Mouse (Mus musculus): Measurements from ENCODE around the gene Nlrc5.
"Not testable (repeated sequence)": the region's sequence is repeated elsewhere in the genome, so short reads cannot be mapped to it uniquely, and the experiment has no call there.

Gene Nlrc5

GRCm38 (mm10) chr8:94418017-94418416 is 16.1 kb upstream of the Nlrc5 start:
- in situ Hi-C loops (cut with MboI, MseI), result no loop called here

- in situ Hi-C loops (cut with MboI, MseI), result loop anchor here in 1 of 2 experiments (5.0 kb wide), 1 partner anchor 55 kb away; no protein-coding TSS in a partner anchor
These were observed 11.9 kb upstream of the Nlrc5 start for GRCm38 (mm10) chr8:94422270-94422669.

DNA sequence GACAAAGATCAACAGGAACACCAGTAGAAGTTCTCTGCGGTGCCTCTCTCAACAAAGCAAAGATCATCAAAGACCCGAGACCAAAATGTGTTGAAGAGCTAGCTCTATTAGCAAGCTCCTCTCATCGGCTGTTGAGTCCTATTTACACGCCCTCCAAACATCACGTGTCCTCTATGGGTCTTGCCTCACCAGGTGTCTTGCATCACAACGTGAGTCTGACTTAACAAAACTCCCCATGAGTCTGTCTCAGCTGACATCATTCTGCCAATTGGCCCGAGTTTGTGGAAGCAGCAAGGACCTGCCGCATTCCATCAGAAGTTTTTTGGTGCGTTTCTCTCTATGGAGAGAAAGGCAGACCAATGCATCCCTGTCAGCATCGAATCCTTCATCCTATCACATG is 6.2 kb upstream of the Nlrc5 start:
- in situ Hi-C loops (cut with MboI, MseI), result no loop called here

DNA sequence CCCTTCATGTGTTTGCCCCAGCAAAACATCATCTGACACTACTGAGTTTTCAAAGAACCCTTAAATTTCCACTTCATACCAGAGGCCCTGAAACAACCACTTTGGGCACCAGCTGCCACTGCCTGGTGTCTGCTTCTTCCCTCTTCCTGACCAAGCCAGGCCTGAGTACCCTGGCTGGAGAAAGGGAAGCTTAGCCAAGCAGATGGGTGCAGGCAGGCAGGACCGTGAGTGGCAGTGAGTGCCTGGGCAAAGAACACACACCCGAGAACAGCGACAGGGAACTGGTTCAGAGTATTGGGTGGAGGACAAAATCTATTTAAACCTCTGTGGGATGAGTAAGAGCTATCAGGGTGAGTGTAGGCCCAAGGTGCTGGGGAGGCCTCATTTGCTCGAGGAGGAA is 5.7 kb upstream of the Nlrc5 start:
- in situ Hi-C loops (cut with MboI, MseI), result no loop called here

DNA sequence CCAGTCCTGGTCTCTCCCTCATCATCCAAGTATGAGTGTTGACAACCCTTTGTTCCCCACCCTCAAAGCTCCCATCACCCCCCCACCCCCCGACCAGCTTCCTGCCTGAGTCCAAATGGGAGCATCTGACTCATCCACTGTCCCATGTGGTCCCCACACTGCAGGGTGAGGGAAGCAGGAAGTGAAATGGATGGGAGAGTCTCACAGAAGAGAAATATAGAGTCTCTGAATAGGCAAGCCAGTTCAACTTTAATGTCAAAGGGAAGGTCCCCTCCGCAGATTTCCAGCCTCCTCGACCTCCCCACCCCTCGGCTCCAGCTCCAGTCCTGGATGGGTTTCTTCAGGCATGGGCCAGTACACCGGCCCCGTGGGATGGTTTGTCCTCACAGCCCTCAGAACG is 4.8 kb upstream of the Nlrc5 start:
- in situ Hi-C loops (cut with MboI, MseI), result no loop called here

DNA sequence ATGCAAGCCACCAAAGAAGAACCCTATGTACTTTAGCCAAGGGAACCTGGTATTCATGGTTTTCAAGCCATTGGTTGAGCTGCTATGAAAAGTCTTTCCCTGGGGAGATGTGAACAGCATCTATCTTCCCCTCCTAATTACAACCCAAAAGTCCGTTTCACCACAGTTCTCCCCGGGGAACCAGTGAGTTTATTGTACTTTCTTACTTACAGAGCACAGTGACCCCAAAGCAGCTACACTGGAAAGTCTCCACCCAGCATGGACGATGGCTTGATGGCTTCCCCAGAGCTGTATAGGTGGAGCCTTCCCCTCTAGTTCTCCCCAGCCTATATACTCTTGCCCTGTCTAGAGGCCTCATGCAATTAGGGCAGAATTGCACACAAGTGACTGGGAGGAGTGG is 1.9 kb upstream of the Nlrc5 start:
- in situ Hi-C loops (cut with MboI, MseI), result no loop called here

- in situ Hi-C loops (cut with MboI, MseI), result no loop called here
These were observed 802 bp downstream of the Nlrc5 start for GRCm38 (mm10) chr8:94434958-94435357.

DNA sequence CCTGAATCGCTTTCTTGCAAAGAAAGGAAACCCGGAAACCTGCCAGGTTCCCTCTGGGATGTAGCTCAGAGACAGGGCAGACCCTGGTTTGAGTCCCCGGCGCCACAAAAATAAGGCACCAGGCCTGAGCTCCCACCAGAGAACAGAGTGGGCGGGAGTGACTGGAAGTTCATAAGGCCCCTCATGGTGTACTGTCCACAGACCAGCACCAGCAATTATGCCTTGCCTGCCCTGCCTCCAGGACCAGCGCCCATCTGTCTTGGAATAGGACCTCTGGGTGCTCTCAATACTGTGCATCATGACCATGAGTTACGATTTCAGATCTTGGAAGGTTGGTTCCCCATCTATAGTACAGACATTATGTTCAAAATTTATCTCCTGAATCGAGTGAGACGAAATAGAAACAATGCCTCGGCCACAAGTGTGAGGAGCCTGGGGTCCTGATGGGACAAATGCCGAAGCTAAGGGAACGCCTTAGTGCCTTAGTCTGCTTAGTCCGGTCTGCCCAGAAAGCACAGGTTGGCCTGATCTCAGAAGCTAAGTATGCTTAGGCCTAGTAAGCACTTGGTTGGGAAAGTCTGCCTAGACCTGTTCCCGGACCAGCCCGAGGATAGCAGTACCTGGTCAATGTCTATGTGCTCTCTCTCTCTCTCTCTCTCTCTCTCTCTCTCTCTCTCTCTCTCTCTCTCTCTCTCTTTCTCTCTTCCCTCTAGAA is 1.4 kb downstream of the Nlrc5 start:
- in situ Hi-C loops (cut with MboI, MseI), result no loop called here

DNA sequence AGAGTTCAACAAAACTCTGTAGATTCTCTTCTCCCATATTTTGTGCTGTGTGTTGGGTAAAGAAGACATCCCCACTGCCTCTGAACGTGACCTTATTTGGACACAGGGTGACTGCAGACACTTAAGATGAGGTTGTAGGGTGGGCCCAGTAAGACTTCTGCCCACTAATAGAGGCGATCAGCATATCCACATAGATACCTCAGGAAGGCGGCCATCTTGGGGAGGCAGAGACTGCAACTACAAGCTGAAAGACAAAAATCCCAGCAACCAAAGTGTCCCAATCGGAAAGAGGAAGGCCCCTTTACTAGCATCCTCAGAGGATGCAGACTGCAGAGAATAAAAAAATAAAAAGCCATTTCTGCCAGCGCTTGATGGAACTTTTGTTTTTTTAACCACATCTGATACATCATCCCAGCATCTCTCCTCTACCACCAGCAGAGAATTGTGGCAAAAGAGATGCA is 2.0 kb downstream of the Nlrc5 start:
- in situ Hi-C loops (cut with MboI, MseI), result no loop called here

DNA sequence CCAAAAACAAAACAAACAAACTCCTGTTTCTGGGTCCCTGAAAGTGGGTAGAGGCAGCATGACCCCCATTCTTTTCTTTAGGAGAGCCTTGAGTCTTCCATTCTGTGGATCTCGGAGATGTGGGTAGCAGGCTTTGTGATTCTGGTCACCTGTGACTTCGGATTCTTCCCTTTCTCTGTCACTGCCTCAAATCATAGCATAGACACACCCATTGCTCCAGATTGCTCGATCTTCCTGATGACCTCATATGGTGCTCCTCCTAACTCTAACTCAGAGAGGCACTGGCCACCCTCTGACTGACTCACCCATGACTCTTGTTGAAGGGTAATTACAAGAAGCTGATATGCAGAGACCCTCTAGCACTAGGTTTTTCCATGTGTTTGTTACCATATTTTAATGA is 2.7 kb downstream of the Nlrc5 start:
- in situ Hi-C loops (cut with MboI, MseI), result no loop called here

DNA sequence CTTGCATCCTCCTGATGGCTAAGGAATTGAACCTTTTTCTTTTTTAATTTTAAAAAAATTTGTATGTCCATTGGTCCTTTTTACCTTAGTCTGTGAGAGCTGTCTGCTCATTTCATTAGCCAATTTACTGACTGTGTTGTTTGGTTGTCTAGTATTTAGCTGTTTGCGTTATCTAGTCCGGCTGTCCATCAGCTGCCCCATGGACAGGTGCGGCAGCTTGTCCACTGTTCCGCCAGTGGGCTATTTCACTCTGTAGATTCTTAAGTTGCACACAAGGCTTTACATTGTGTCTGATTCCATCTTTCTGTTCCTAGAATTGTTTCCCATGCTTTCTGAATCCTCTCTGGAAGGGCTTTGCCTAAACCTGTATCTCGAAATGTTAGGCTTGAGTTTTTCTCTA is 4.5 kb downstream of the Nlrc5 start:
- in situ Hi-C loops (cut with MboI, MseI), result no loop called here

DNA sequence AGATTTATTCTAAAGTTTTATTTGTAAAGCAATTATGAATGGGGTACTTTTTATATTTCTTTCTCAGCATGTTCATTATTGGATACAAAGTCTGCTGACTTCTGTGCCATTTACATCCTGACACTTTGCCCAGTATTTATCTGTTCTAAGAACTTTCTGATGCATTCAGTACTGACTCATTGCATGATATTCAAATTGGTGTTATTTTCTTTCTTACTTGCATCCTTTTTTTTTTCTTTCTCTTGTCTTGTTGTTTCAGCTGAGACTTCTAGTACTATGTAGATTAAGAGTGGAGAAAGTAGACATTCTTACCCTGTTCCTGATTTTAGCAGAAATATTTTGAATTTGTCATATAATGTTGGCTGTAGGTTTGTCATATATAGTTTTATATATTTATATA is 5.5 kb downstream of the Nlrc5 start:
- in situ Hi-C loops (cut with MboI, MseI), result no loop called here

DNA sequence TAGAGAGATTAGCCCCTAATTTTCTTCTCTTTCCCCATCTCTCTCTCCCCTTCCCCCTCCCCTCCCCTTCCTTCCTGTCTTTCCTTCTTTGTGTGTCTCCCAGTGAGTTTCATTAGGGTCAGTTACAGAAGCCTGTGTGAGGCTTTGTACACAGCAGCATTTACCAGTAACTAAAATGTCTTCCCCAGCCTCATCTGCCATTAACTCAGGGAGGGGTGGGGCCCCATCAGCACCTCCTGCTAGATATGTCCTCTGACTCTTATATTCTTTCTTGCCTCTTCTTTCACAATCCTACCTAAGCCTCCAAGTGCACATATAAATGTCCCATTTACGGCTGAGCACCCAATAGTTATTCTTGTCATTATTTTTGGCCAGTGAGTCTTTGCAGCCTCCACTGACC is 6.2 kb downstream of the Nlrc5 start:
- in situ Hi-C loops (cut with MboI, MseI), result no loop called here

DNA sequence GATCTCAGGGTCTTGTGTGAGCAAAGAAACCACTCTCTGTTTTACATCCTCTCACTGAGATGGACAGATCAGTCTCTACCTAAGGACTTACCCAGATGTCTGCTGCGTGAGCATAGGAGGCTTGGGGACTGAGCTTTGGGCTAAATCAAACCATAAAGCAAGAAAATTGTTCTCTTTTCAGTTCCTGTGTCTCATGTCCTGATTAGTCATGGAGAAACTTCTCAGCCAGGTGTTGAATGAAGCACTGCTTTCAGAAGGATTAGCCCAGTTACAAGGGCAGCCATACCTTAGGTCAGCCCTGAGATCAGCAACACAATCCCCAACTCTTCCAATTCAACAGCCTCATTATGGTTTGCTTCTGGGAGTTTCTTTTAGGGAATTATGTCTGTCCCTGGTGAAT is 7.5 kb downstream of the Nlrc5 start:
- in situ Hi-C loops (cut with MboI, MseI), result no loop called here

- in situ Hi-C loops (cut with MboI, MseI), result no loop called here
These were observed 9.0 kb downstream of the Nlrc5 start for GRCm38 (mm10) chr8:94443153-94443552.

- in situ Hi-C loops (cut with MboI, MseI), result no loop called here
These were observed 10.3 kb downstream of the Nlrc5 start for GRCm38 (mm10) chr8:94444480-94444879.

DNA sequence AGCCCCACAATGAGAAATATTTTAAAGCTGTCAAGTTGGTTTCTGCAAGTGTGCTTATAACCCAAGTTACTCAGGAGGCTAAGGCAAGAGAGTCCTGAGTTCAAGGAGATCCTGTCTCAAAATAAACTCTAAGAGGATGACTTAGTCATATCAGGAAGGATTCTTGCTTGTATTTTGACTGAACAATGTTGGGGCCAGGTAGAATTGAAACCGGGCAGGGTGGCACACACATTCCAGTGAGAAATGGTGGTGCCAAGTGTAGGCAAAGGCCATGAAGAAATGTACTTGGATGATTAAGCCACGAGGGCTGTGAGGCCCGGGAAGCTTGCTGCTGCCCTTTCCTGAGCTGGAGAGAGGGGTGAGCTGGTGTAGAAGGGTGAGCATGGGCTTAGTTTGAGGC is 13.0 kb downstream of the Nlrc5 start:
- in situ Hi-C loops (cut with MboI, MseI), result no loop called here

DNA sequence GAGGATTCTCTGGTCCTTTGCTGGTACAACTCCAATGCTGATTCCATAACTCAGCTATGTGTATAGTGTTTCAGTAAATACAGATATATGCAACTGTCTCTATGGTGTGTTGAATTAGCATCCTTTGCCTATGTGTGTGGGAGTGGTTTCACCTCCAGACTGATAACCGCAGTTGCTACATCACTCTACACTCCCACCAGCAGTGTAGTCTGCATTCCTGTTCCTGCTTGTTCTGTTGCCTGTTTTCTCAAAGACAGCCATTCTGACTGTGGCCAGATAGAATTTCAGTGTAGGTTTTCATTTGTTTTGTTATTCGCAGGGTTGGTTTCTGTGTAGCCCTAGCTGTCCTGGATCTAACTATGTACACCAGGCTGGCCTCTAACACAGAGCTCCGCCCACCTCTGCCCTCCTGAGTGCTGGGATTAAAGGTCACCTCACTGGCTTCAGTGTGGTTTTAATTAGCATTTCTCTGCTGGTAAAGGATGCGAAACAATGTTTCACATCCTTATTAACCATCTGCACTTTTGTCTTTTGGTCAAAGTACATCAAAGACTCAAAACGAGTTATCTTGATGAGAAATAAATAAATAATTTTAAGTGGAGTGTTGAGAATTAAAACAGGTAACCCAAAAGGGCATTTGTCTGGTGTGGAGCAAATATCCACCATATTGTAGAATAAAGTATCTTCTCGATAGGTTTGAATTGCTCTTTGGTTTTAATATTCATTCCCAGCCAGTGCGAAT is 13.6 kb downstream of the Nlrc5 start:
- in situ Hi-C loops (cut with MboI, MseI), result no loop called here

GRCm38 (mm10) chr8:94452991-94453390 is 18.8 kb downstream of the Nlrc5 start:
- in situ Hi-C loops (cut with MboI, MseI), result not testable (repeated sequence)

DNA sequence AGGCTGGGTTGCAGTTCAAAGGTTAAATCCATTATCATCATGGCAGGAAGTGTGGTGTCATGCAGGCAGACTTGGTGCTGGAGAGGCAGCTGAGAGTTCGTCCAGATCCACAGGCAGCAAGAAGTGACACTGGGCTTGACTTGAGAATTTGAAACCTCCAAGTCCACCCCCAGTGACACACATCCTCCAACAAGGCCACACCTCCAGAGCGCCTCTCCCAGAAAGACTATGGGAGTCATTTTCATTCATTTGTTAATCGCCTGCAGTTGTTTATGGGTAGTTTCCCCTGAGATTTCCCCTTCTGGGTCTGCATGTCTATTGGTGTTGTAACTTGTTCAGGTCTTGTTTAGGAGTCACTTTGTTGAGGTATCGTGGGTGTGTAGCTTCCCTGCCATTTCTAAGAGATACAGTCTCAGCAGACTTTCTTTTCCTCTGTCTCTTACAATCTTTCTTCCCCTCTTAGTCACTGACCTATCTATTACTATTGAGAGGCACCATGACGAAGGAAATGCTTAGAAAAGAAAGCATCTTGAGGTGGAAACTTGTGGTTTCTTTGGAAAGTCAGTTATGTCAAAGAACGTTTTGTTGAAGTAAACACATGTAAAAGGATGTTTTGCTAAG is 19.8 kb downstream of the Nlrc5 start:
- in situ Hi-C loops (cut with MboI, MseI), result no loop called here

- in situ Hi-C loops (cut with MboI, MseI), result no loop called here
These were observed 20.7 kb downstream of the Nlrc5 start for GRCm38 (mm10) chr8:94454905-94455304.

GRCm38 (mm10) chr8:94456071-94456470 is 21.9 kb downstream of the Nlrc5 start:
- in situ Hi-C loops (cut with MboI, MseI), result no loop called here

GRCm38 (mm10) chr8:94458567-94458966 is 24.4 kb downstream of the Nlrc5 start:
- in situ Hi-C loops (cut with MboI, MseI), result no loop called here

Data from T-helper 17 cell (primary cell).